Mouse (Mus musculus) heart, postnatal 0 days (tissue): ENCODE results near the gene Ugt1a6a.

Experiments
- CTCF ChIP-seq: IDR thresholded peaks from 2 replicates; pipeline ENCODE4 v1.5.1; 2016; ENCODE audit warnings: antibody characterized with exemption, control low read depth, low read depth
- EP300 ChIP-seq: IDR thresholded peaks from 2 replicates; pipeline ENCODE4 v1.6.1; 2016; ENCODE audit warnings: antibody characterized with exemption, low read depth

- TF ChIP-seq CTCF (no peak), EP300 (no peak)
Observed at GRCm38 (mm10) chr1:88256886-88257663, 122.5 kb downstream of the Ugt1a6a start.
